Mouse (Mus musculus): Measurements from ENCODE around the gene Coro2a. TPM values are rescaled to one million over a fixed set of nuclear protein-coding genes. Genes with fewer than 3 reads are reported as not detected.

Coro2a gene
- polyA plus RNA-seq, 2 experiments: 2.2 to 3.2 TPM

GRCm38 (mm10) chr4:46632465-46632864 lies 30.5 kb upstream of the Coro2a start:
- no peak for ATAC-seq (ENCODE audit: low FRiP score, low read depth)
- 80% methylated on average over 2 of the region's 2 CpGs for WGBS
- Histone ChIP-seq H3K4me2 (replicated peaks; ENCODE audit: low read depth, low read length, severe bottlenecking) (no peak overlapping the region), H3K36me3 (ENCODE audit: control insufficient read depth, insufficient read depth, low read length) (no peaks in the 10 kb centered on the region), H3K9ac (ENCODE audit: low read depth, low read length, severe bottlenecking) (no peak overlapping the region), H3K4me3 (replicated peaks; ENCODE audit: low read length) (no peak overlapping the region), H3K27ac (replicated peaks; ENCODE audit: low read depth, low read length) (no peak overlapping the region), H3K9me3 (ENCODE audit: control insufficient read depth, low read length) (no peaks in the 10 kb centered on the region), H3K4me1 (ENCODE audit: control insufficient read depth, insufficient read depth, low read length) (peaks cover 8% of the 10 kb centered on the region), H3K27me3 (ENCODE audit: control insufficient read depth, insufficient read depth, low read length) (no peaks in the 10 kb centered on the region)
- TF ChIP-seq POLR2A (IDR thresholded peaks at IDR 0.05; ENCODE audit: borderline replicate concordance, extremely low read depth, insufficient read depth, insufficient read length): no peak
- no peak for DNase-seq (ENCODE audit: low spot score)

- H3K4me3 ChIP-seq (replicated peaks; ENCODE audit: low read length): no peak overlapping the region
- H3K4me2 ChIP-seq (replicated peaks; ENCODE audit: low read depth, low read length, severe bottlenecking): no peak overlapping the region
- TF ChIP-seq POLR2A (IDR thresholded peaks at IDR 0.05; ENCODE audit: borderline replicate concordance, extremely low read depth, insufficient read depth, insufficient read length): no peak
- 63% methylated on average over 9 of the region's 9 CpGs for WGBS
- H3K9me3 ChIP-seq (ENCODE audit: control insufficient read depth, low read length): no peaks in the 10 kb centered on the region
- DNase-seq (ENCODE audit: low spot score) (no peak), ATAC-seq (ENCODE audit: low FRiP score, low read depth) (no peak)
- H3K27ac ChIP-seq (replicated peaks; ENCODE audit: low read depth, low read length): no peak overlapping the region
- H3K4me1 ChIP-seq (ENCODE audit: control insufficient read depth, insufficient read depth, low read length): peaks cover 8% of the 10 kb centered on the region
- H3K36me3 ChIP-seq (ENCODE audit: control insufficient read depth, insufficient read depth, low read length): no peaks in the 10 kb centered on the region
- H3K9ac ChIP-seq (ENCODE audit: low read depth, low read length, severe bottlenecking): no peak overlapping the region
- no peaks in the 10 kb centered on the region for H3K27me3 ChIP-seq (ENCODE audit: control insufficient read depth, insufficient read depth, low read length)
These were observed 28.4 kb upstream of the Coro2a start for GRCm38 (mm10) chr4:46630390-46630789.

GRCm38 (mm10) chr4:46628873-46629272 lies 26.9 kb upstream of the Coro2a start:
- Histone ChIP-seq H3K4me2 (replicated peaks; ENCODE audit: low read depth, low read length, severe bottlenecking) (0 out of 2 replicates have a peak overlapping the region, but pooled peaks have one; percentile 13), H3K27ac (replicated peaks; ENCODE audit: low read depth, low read length) (no peak overlapping the region), H3K27me3 (ENCODE audit: control insufficient read depth, insufficient read depth, low read length) (no peaks in the 10 kb centered on the region), H3K4me1 (ENCODE audit: control insufficient read depth, insufficient read depth, low read length) (peaks cover 8% of the 10 kb centered on the region), H3K9me3 (ENCODE audit: control insufficient read depth, low read length) (no peaks in the 10 kb centered on the region), H3K4me3 (replicated peaks; ENCODE audit: low read length) (no peak overlapping the region), H3K36me3 (ENCODE audit: control insufficient read depth, insufficient read depth, low read length) (no peaks in the 10 kb centered on the region), H3K9ac (ENCODE audit: low read depth, low read length, severe bottlenecking) (no peak overlapping the region)
- 25% methylated on average over 9 of the region's 9 CpGs for WGBS
- ATAC-seq (ENCODE audit: low FRiP score, low read depth): no peak
- no peak for DNase-seq (ENCODE audit: low spot score)
- no peak for TF ChIP-seq POLR2A (IDR thresholded peaks at IDR 0.05; ENCODE audit: borderline replicate concordance, extremely low read depth, insufficient read depth, insufficient read length)

- no peak overlapping the region for H3K4me2 ChIP-seq (replicated peaks; ENCODE audit: low read depth, low read length, severe bottlenecking)
- H3K9ac ChIP-seq (ENCODE audit: low read depth, low read length, severe bottlenecking): no peak overlapping the region
- no peak for TF ChIP-seq POLR2A (IDR thresholded peaks at IDR 0.05; ENCODE audit: borderline replicate concordance, extremely low read depth, insufficient read depth, insufficient read length)
- 76% methylated on average over 11 of the region's 11 CpGs for WGBS
- no peaks in the 10 kb centered on the region for H3K9me3 ChIP-seq (ENCODE audit: control insufficient read depth, low read length)
- H3K36me3 ChIP-seq (ENCODE audit: control insufficient read depth, insufficient read depth, low read length): no peaks in the 10 kb centered on the region
- ATAC-seq (ENCODE audit: low FRiP score, low read depth) (no peak), DNase-seq (ENCODE audit: low spot score) (no peak)
- H3K27me3 ChIP-seq (ENCODE audit: control insufficient read depth, insufficient read depth, low read length): no peaks in the 10 kb centered on the region
- no peak overlapping the region for H3K27ac ChIP-seq (replicated peaks; ENCODE audit: low read depth, low read length)
- H3K4me3 ChIP-seq (replicated peaks; ENCODE audit: low read length): no peak overlapping the region
- H3K4me1 ChIP-seq (ENCODE audit: control insufficient read depth, insufficient read depth, low read length): peaks cover 8% of the 10 kb centered on the region
These were observed 26.1 kb upstream of the Coro2a start for GRCm38 (mm10) chr4:46628081-46628480.

- Histone ChIP-seq H3K4me2 (replicated peaks; ENCODE audit: low read depth, low read length, severe bottlenecking) (no peak overlapping the region), H3K4me1 (ENCODE audit: control insufficient read depth, insufficient read depth, low read length) (peaks cover 8% of the 10 kb centered on the region), H3K27me3 (ENCODE audit: control insufficient read depth, insufficient read depth, low read length) (0 out of 2 replicates have a peak, but pooled peaks cover 7% of the 10 kb centered on the region), H3K9me3 (ENCODE audit: control insufficient read depth, low read length) (no peaks in the 10 kb centered on the region), H3K4me3 (replicated peaks; ENCODE audit: low read length) (no peak overlapping the region), H3K36me3 (ENCODE audit: control insufficient read depth, insufficient read depth, low read length) (no peaks in the 10 kb centered on the region), H3K27ac (replicated peaks; ENCODE audit: low read depth, low read length) (no peak overlapping the region), H3K9ac (ENCODE audit: low read depth, low read length, severe bottlenecking) (no peak overlapping the region)
- TF ChIP-seq POLR2A (IDR thresholded peaks at IDR 0.05; ENCODE audit: borderline replicate concordance, extremely low read depth, insufficient read depth, insufficient read length): no peak
- DNase-seq (ENCODE audit: low spot score) (no peak), ATAC-seq (ENCODE audit: low FRiP score, low read depth) (no peak)
- WGBS: 81% methylated on average over 10 of the region's 10 CpGs
These were observed 23.1 kb upstream of the Coro2a start for GRCm38 (mm10) chr4:46625101-46625500.

GRCm38 (mm10) chr4:46623007-46623406 lies 21.0 kb upstream of the Coro2a start:
- Histone ChIP-seq H3K4me3 (replicated peaks; ENCODE audit: low read length) (no peak overlapping the region), H3K4me2 (replicated peaks; ENCODE audit: low read depth, low read length, severe bottlenecking) (no peak overlapping the region), H3K9me3 (ENCODE audit: control insufficient read depth, low read length) (no peaks in the 10 kb centered on the region), H3K36me3 (ENCODE audit: control insufficient read depth, insufficient read depth, low read length) (no peaks in the 10 kb centered on the region), H3K27me3 (ENCODE audit: control insufficient read depth, insufficient read depth, low read length) (0 out of 2 replicates have a peak, but pooled peaks cover 10% of the 10 kb centered on the region), H3K4me1 (ENCODE audit: control insufficient read depth, insufficient read depth, low read length) (no peaks in the 10 kb centered on the region), H3K27ac (replicated peaks; ENCODE audit: low read depth, low read length) (no peak overlapping the region), H3K9ac (ENCODE audit: low read depth, low read length, severe bottlenecking) (no peak overlapping the region)
- 81% methylated on average over 5 of the region's 5 CpGs for WGBS
- DNase-seq (ENCODE audit: low spot score): no peak
- no peak for ATAC-seq (ENCODE audit: low FRiP score, low read depth)
- no peak for TF ChIP-seq POLR2A (IDR thresholded peaks at IDR 0.05; ENCODE audit: borderline replicate concordance, extremely low read depth, insufficient read depth, insufficient read length)

All from limb, embryonic 14.5 days (tissue).